Mouse (Mus musculus) granulocyte monocyte progenitor cell, adult 5-6 weeks (primary cell): ENCODE measurements around the gene Myh7. TPM values are rescaled to one million over a fixed set of nuclear protein-coding genes. Genes with fewer than 3 reads are reported as not detected.
"Not testable (repeated sequence)": the region's sequence is repeated elsewhere in the genome, so short reads cannot be mapped to it uniquely, and the experiment has no call there.

ENCODE experiments used
- ATAC-seq: replicated peaks from 2 replicates; pipeline ENCODE4 v1.8.0; 2016; ENCODE audit warnings: mild to moderate bottlenecking, moderate TSS enrichment, inconsistent platforms; ENCODE audit not compliant: poor library complexity, severe bottlenecking
- total RNA-seq, 2 experiments: library from RNA; stranded (forward) in 1 of 2; stranded (reverse) in 1 of 2; fragments of 200-712, 200-1000 nt in 1 of 2; fragments of >200 nt in 1 of 2; fragmentation: Nextera tagmentation in 1 of 2; gene quantifications; 2 replicates each; pipeline ENCODE4 v1.2.3; 2014 to 2017

The Myh7 gene
- total RNA-seq, 2 experiments from 2014 or later = not detected

- ATAC-seq = not testable (repeated sequence)
These were observed 47.4 kb downstream of the Myh7 start for GRCm38 (mm10) chr14:54947008-54947407.

- ATAC-seq = no peak
These were observed 48.3 kb downstream of the Myh7 start for GRCm38 (mm10) chr14:54945975-54946704.

- ATAC-seq = no peak
These were observed 49.5 kb downstream of the Myh7 start for GRCm38 (mm10) chr14:54944939-54945338.

GRCm38 (mm10) chr14:54943971-54944370 lies 50.5 kb downstream of the Myh7 start:
- ATAC-seq = no peak

GRCm38 (mm10) chr14:54942479-54942878 lies 51.9 kb downstream of the Myh7 start:
- ATAC-seq = no peak

- ATAC-seq = no peak
These were observed 53.1 kb downstream of the Myh7 start for GRCm38 (mm10) chr14:54941024-54941978.

- no peak for ATAC-seq
These were observed 54.3 kb downstream of the Myh7 start for GRCm38 (mm10) chr14:54940176-54940530.

GRCm38 (mm10) chr14:54939434-54940175 lies 54.8 kb downstream of the Myh7 start:
- ATAC-seq = peak; percentile 53; the same call in 1 of the 2 replicates

GRCm38 (mm10) chr14:54938431-54939219 lies 55.8 kb downstream of the Myh7 start:
- ATAC-seq = no peak

- ATAC-seq = no peak
These were observed 56.9 kb downstream of the Myh7 start for GRCm38 (mm10) chr14:54937361-54938182.

- peak; percentile 74 for ATAC-seq
These were observed 57.6 kb downstream of the Myh7 start for GRCm38 (mm10) chr14:54936831-54937160.

GRCm38 (mm10) chr14:54935904-54936830 lies 58.3 kb downstream of the Myh7 start, which contains the start of gene Cmtm5:
Gene Cmtm5 (plus strand): TSS chr14:54936261.
- ATAC-seq = no peak

GRCm38 (mm10) chr14:54932645-54933150 lies 61.7 kb downstream of the Myh7 start, which contains the start of gene Il25:
Gene Il25 (plus strand): TSS chr14:54932695.
- ATAC-seq = no peak

- no peak for ATAC-seq
These were observed 64.0 kb downstream of the Myh7 start for GRCm38 (mm10) chr14:54930431-54930830.

- ATAC-seq = no peak
These were observed 64.6 kb downstream of the Myh7 start for GRCm38 (mm10) chr14:54929801-54930200.

GRCm38 (mm10) chr14:54927296-54927695 lies 67.1 kb downstream of the Myh7 start:
- no peak for ATAC-seq

GRCm38 (mm10) chr14:54926401-54927158 lies 67.8 kb downstream of the Myh7 start:
- ATAC-seq = peak; percentile 13; the same call in 1 of the 2 replicates
